Mouse (Mus musculus): ENCODE results near the gene Gm10282.

The Gm10282 gene

GRCm38 (mm10) chr8:72300654-72301400 is 4.2 kb downstream of the Gm10282 start:
- in situ Hi-C loops (cut with MboI; ENCODE audit: low sequenced_read_pairs), result no loop called here

DNA sequence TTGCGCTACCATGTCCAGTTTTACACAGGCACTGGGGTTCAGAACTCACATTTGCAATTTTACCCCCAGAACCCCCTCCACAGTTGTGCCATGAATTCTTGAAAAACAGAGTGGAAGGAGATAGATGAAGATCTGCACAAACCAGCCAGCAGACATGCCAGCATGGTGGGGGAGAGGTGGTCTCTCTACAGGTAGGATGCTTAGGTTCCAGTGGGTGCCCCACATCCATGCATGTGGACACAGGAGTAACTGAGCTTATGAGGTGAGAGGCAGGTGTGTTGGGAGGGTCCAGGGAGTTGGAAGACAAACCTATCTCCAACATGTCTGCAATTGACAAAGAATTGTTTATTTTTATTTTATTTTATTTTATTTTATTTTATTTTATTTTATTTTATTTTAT is 6.1 kb downstream of the Gm10282 start:
- in situ Hi-C loops (cut with MboI; ENCODE audit: low sequenced_read_pairs), result no loop called here

- in situ Hi-C loops (cut with MboI; ENCODE audit: low sequenced_read_pairs), result no loop called here
Measured at GRCm38 (mm10) chr8:72296561-72296960, 8.5 kb downstream of the Gm10282 start.

GRCm38 (mm10) chr8:72295679-72296078 is 9.4 kb downstream of the Gm10282 start:
- in situ Hi-C loops (cut with MboI; ENCODE audit: low sequenced_read_pairs), result no loop called here

GRCm38 (mm10) chr8:72295125-72295524 is 9.9 kb downstream of the Gm10282 start:
- in situ Hi-C loops (cut with MboI; ENCODE audit: low sequenced_read_pairs), result no loop called here

GRCm38 (mm10) chr8:72293309-72293708 is 11.8 kb downstream of the Gm10282 start:
- in situ Hi-C loops (cut with MboI; ENCODE audit: low sequenced_read_pairs), result no loop called here

DNA sequence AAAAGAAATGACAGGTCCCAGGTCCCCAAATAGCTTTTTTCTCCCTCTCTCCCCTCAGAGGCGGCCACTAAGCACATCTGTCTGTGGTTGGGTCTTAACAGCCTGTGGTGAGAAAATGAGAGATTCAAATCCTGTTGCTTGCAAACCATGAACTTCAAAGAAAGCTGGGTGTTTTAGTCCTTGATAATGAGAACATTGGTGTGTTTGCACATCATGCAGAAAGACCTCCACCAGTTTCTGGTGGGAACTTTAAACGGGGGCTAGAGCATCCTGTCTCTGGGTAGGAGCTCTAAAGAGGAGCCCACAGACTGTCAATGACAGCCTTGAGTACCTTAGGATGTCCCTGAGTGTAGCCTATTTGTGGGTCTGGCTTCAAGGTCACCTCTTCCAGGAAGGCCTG is 14.0 kb downstream of the Gm10282 start:
- in situ Hi-C loops (cut with MboI; ENCODE audit: low sequenced_read_pairs), result no loop called here

- in situ Hi-C loops (cut with MboI; ENCODE audit: low sequenced_read_pairs), result no loop called here
Measured at GRCm38 (mm10) chr8:72289051-72289450, 16.0 kb downstream of the Gm10282 start.

- in situ Hi-C loops (cut with MboI; ENCODE audit: low sequenced_read_pairs), result no loop called here
Measured at GRCm38 (mm10) chr8:72285285-72285684, 19.8 kb downstream of the Gm10282 start.

- in situ Hi-C loops (cut with MboI; ENCODE audit: low sequenced_read_pairs), result no loop called here
Measured at GRCm38 (mm10) chr8:72281634-72282033, 23.4 kb downstream of the Gm10282 start.

- in situ Hi-C loops (cut with MboI; ENCODE audit: low sequenced_read_pairs), result no loop called here
Measured at GRCm38 (mm10) chr8:72279151-72279550, 25.9 kb downstream of the Gm10282 start.

DNA sequence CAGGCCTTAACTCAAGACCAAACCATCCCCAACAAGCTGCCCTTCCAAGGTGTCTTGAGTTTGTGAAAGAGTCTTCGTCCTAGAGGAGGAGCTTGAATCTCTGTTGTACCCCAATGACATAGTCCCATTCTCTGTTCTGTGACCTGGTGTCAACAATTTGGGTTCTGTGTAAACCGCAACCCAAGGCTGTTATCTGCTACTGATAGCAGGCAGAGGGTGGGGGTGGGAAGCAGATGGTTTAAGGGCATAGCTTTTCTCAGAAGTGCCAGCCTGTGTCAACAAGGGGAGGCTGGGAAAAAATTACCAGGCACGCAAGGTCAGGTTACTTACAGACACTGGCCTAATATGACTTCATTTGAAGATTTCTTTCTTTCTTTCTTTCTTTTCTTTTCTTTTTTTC is 27.8 kb downstream of the Gm10282 start:
- in situ Hi-C loops (cut with MboI; ENCODE audit: low sequenced_read_pairs), result no loop called here

- in situ Hi-C loops (cut with MboI; ENCODE audit: low sequenced_read_pairs), result no loop called here
Measured at GRCm38 (mm10) chr8:72273807-72274206, 31.3 kb downstream of the Gm10282 start.

DNA sequence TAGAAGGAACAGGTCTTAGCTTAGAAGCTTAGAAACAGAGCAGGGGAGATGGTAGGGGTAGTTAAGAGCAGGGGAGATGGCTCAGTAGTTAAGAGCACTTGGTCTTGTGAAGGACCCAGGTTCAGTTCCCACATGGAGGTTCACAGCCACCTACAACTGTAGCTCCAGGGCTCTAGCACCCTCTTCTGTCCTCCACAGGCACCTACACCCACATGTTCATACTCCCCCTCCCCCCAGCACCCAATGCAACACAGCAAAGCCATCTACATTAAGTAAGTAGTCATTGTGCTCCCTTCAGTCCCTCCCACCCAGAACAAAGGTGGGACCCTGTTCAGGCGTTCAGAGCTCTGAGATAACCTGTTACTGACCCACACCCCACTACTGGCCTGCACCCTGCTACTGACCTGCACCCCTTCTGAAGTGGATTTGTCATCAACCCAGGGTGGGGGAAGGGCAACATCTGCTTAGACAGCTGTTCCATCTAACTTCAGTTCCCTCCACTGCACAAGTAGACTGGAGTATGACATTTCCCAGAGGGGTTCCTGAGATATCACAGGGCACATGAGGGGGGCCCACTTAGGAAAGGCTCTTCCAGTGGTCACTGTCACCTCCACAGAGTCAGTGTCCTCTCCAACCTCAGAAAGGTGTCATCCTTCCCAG is 31.8 kb downstream of the Gm10282 start:
- in situ Hi-C loops (cut with MboI; ENCODE audit: low sequenced_read_pairs), result no loop called here

DNA sequence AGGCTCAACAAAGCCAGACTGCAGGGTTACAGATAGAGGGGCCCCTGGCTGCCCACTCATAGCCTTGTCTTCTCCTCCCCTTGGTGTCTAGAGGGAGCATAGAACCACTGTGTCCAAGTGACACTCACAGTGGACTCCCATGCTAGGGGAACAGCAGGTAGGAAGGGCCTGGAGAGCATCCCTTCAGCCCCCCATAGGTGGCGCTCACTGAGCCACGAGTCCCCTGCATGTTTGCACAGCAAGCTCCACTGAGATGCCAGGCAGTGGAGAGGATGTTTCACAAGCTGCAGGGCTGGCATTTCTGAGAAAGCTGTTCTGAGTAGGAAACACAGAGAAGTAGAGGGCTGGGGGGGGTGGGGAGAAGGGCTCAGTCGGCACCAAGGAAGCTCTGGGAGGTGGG is 32.7 kb downstream of the Gm10282 start:
- in situ Hi-C loops (cut with MboI; ENCODE audit: low sequenced_read_pairs), result no loop called here

GRCm38 (mm10) chr8:72271691-72272090 is 33.4 kb downstream of the Gm10282 start:
- in situ Hi-C loops (cut with MboI; ENCODE audit: low sequenced_read_pairs), result no loop called here

DNA sequence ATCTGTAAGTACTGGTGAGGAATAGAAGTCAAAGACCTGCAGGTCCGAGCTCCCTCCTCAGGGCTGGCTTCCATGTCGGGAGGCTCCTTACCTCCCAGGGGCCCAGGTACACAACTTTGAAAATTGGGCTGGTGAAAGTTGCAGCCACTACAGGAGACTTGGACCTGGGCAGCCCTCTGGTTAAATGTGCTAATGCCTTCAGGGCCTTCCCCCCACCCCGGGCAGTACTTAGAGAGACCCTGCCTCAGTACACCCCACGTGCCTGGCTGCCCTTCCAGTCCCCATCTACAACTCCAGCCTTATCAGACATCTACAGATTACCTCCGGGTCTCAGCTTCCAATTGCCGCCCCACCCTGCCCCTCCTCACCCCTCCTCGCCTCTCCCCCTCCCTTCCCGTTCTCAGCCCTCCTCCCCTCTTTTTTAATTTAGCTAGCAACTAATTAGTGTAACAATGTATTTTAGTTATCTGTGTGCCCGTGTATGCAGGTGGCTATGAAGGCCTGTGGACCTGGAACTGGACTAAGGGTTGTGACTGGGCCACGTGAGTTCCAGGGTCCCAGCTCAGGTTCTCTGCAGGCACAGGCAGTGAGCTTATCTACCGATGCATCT is 33.9 kb downstream of the Gm10282 start:
- in situ Hi-C loops (cut with MboI; ENCODE audit: low sequenced_read_pairs), result no loop called here

- in situ Hi-C loops (cut with MboI; ENCODE audit: low sequenced_read_pairs), result no loop called here
Measured at GRCm38 (mm10) chr8:72270606-72271005, 34.5 kb downstream of the Gm10282 start.

- in situ Hi-C loops (cut with MboI; ENCODE audit: low sequenced_read_pairs), result no loop called here
Measured at GRCm38 (mm10) chr8:72268356-72268755, 36.7 kb downstream of the Gm10282 start.

DNA sequence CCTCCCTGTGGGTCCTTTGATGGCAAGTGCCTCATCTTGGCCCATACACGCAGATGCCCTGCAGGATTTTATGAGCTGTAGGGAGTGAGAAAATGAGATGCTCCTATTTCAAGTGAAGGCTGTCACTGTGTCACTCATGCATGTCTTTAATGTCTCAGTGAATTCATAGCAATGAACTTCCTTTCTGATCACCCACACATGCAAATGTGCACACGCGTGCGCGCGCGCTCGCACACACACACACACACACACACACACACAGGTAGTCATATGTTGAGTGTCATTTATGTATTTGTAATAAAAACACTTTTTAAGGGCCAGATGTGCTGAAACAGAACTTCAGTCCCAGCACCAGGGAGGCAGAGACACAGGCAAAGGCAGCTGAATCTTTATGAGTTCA is 38.0 kb downstream of the Gm10282 start:
- in situ Hi-C loops (cut with MboI; ENCODE audit: low sequenced_read_pairs), result no loop called here

DNA sequence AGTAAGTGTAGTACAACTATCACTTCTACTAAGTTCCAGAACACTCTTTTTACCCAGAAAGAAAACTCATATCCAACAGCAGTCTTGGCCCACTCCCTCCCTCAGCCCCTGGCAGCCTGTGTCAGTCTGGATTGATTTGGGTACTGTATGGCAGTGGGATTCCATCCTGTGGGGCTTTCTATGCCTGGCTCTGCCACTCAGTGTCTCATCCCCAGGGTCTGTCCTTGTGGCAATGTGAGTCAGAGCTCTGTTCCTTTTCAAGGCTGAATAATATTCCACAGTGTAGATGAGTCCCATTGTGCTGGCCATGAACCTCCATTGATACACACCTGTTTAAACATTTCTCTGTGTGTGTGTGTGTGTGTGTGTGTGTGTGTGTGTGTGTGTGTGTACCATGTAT is 38.4 kb downstream of the Gm10282 start:
- in situ Hi-C loops (cut with MboI; ENCODE audit: low sequenced_read_pairs), result no loop called here

GRCm38 (mm10) chr8:72265342-72265741 is 39.7 kb downstream of the Gm10282 start:
- in situ Hi-C loops (cut with MboI; ENCODE audit: low sequenced_read_pairs), result no loop called here

All from CH12F3 (cell line).